Mouse (Mus musculus): Measurements from ENCODE around the gene Lsm4.

Lsm4 gene

DNA sequence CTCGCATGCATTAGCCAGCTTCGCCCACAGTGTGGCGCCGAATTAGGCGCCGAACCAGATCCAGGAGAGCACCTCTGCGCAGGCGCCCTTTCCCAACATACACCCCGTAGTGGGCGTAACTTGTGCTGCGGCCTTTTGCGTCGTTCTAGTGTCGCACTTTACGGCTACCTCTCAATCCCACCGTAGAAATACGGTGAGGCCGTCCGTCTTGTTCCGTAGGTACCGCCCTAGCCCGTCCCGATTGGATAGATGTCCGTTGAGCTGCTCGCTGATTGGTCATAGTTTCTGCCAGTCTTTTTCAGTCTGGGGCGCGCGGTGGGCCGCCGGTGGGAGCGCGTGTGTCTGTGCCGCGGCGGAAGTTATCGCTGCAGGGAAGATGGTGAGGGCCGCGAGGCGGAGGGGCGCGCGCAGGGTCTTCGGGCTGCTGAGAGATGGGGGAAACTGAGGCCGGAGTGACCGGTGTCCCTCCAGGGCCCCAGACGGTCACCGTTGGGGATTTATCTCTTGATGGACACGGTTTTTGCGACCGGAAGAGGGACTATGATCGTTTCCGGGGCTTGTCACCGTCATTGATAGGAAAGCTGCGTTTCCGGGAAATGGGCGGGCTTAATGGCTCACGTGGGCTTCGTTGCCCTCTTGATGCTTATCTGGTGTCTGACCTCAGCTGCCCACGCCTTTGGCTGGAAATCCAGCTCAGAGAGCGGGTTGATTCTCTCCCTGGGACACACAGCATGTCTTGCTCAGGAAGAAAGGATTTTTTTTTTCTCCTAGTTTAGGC is at the start of gene Lsm4:
Gene Lsm4, plus strand, starts transcription at position 170 of the 778 bp plus-strand sequence.
- peak; percentile 96 to 100 for DNase-seq

DNA sequence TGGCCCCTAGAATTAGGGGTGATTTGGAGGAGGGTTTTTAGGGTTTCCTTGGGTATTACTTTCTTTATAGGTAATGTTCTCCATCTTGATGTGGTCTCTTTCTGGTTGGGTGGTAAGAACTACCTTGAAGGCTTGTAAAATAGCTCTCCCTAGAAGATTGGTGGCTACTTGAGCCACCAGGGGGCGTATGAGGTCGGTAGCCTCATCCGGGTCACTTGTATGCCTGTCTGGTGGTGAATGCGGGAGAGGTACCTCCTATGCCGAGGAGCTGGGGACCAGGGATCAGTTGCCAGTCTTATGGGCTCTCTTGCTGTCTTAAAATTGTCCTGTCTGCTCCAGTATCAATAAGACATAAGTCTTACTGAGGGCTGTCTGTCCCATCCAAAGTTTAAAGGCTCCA is 47.9 kb upstream of the Lsm4 start:
- peak; percentile 38 to 42 for DNase-seq

DNA sequence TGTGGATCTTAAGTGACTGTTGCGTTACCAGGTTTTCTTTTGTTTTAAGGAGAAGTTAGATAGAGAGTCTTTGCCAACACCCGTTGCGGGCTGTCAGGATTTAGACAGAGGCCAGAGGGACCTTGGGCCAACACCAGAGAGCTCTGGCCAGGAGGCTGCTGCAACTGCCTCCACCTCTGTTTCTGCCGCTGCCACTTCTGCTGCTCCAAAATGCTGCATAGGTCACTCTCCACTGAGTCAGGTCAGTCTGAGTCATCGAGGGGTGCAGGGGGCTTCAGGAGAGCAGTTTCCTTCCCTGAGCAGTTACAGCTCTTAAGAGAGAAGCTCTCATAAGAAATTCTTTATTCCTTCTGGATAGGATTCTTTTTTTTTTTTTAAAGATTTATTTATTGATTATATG is 46.0 kb upstream of the Lsm4 start:
- DNase-seq, result no peak

DNA sequence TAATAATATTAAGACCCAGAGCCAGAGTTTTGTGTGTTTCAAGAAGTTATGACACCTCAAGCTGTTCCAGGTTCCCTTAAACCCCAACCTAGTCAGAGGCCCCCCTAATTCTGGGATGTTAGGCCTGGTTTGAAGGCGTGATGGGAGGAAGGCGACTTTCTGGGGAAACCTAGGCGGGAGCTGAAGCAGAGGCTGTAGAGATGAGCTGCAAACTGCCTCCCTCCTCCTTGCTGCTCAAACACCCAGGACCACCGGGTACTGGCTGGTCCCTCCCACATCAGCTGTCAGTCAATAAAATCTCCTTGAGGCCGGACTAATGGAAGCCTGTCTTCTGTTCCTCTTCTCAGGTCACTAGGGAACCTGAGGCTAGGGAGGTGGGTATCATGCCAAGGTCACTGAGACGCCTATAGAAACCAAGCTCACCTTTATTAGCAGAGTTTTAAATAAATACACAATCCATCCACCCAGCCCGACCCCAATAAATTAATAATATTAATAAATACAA is 44.0 kb upstream of the Lsm4 start:
- DNase-seq, result peak in 1 of 2 experiments; percentile 23

DNA sequence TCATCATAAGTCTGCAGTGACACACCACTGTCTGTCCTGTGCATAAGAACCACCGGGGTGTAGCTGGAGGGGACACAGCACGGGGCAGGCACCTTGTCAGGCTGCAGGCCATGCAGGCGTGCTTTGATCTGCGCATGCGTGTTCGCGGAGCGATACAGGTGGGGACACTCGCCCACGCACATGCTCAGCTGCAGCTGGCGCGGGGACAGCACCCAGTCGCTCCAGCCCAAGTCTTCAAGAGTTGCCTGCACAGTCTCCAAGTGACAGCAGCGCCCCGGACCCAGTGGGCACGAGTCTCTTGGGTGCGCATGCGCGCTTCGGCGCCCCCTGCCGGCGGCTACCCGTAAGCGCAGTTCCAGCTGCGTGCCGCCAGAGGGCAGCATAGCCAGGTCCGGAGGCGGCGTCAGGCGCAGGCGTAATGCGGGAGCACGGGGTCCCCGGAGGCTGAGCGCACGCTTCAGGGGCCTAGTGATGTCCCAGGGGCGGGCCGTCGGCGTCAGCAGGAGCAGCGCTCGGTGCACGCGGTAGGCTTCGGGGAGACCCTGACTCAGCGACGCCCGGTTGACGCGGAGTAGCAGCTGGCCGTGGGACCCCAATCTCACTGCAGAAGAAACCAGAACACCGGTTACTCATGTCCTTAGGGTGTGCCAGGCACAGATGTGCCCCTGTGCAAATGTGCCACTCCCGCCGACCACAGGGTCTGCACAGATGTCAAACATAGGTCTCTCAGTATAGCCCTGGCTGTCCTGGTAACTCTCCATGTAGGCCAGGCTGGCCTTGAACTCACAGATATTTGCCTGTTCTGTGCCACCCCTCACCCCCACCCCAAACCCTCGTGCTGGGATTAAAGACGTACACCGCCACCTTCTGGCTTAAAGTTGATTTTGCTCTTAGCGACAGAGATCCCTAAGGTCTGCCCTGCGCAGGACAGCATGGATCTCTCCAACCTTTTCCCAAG is 43.2 kb upstream of the Lsm4 start:
- peak; percentile 86 to 93 for DNase-seq

DNA sequence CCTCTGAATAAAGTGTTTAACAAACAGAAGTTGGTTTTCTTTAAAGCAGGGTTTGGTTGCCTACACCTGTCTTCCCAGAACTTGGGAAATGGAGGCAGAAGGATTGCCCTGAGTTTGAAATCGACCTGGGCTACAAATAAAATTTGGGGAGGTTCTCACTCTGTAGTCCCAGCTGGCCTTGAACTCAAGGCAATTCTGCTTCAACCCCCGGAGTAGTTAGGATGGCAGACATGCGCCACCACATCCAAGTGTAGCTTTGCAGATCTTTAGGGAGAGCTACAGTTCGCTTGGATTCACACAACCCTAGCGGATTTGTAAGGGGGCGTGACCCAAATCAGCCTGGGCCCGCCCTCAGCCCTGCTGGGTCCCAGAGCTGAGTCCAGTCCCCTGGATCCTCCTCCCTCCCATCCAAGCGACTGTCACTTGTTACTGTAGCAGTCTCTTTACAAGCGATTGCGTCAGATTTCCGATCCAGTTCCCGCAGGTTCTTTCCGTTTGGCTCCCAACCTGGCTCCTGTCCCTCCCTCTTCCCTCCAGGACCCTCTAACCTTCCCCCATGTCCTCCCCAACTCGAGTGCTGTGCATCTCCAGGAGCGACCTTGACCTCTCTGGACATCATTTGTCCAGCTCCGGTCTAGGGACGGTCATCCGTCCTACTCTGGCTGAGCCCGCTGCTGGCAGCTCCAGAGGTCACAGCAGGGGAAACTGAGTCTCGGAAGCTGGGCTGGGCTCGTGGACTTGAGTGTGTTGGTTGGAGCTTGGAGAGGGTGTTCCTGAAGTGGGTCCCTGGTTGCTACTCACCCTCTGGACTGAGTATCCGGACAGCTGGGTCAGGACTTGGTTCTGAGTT is 42.3 kb upstream of the Lsm4 start:
- DNase-seq, result no peak

DNA sequence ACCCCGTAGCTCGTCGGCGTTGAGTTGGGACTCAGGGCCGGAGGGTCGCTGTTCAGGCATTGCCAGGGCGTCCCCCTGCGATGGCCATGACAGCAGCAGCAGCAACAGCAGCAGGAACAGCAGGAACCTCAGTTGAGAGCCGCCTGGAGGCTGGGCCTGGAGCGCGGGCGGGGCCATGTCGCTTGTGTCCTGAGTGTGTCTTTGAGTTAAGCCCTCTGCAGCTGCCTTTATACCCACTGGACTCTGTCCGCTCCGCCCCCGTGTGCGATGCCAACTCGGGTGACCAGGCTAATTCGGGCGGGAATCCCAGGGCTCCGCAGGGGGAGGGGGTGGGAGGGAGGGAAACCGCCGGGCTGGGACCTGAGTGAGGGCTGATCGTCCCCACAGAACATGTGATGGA is 41.6 kb upstream of the Lsm4 start:
- no peak for DNase-seq

DNA sequence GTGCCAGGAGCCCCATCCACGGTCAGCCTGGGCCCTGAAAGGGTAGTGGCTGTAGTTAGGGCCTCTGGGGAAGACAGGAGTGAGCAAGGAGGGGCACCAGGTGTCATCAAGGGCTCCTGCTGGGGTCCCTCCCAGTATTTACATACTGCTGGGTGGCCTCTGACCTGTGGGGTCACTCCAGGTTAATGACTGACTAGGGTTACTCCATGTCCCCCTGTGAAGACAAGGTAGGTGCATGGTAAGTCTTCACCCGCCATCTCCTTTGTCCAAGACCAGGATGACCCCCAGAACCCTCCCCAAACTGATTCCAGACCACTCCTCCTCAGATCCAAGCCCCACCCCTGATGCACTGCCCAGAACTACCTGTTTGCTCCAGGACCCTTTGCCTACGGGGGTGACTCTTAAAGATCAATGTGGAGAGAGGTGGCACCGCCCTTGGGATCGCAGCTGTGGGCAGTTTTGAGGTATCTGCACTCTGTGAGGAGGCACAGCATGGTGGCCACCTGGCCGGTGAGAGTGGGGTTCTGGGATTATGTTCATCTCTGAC is 40.6 kb upstream of the Lsm4 start, which contains the start of gene Gdf15:
Gene Gdf15, minus strand, starts transcription at position 111 of the 547 bp plus-strand sequence.
- no peak for DNase-seq

DNA sequence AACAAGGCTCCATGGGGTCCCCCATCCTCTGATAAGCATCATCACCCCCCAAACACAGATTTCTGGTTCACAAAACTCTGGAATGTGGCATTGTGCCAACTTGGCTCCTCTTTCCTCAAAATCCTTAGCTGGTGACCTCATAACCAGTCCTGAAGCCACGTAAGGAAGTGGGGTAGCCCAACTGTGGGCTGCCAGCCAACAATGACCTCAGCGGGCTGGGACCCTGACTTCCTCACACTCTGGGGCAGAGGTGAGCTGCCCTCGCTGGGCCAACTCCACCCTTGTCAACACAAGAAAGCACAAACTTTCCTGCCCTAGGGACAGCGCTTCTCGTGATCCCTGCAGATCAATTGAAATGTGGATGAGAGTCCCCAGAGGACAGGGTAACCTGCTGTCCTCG is 39.0 kb upstream of the Lsm4 start:
- no peak for DNase-seq

DNA sequence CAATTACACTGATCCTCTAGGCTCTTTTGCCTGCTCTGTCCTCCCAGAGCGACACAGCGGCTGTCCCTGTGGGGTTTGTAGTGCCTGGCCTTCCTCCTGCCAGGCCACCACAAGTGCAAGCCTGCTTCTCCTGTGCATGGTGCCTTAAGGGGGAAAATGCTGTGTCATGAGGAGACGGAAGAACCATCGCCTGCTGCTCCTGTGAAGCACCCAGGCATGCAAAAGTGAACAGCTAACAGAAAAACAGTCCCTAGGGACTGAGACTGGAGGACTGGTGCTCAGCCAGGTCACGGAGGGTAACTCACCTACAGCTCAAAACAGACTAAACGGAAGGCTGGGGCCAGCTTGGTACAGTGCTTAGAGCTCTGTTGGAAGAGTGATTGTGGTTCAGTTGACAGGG is 37.5 kb upstream of the Lsm4 start:
- no peak for DNase-seq

DNA sequence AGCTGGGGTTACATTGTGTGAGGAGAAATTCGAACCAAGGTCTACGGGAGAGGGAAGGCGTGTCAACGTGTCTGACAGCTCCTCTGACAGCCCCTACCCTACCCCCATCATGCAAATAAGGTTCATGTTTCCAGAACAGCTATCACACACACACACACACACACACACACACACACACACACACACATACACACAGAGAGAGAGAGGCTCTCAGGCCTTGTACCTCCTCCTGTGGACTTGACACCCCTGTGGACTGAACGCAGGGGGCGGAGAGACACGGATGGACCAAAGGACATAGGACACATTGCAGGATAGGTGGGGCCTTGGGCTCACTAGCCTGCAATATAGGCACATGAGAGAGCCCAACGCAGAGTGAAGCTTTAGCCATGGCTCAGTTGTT is 36.2 kb upstream of the Lsm4 start:
- no peak for DNase-seq

DNA sequence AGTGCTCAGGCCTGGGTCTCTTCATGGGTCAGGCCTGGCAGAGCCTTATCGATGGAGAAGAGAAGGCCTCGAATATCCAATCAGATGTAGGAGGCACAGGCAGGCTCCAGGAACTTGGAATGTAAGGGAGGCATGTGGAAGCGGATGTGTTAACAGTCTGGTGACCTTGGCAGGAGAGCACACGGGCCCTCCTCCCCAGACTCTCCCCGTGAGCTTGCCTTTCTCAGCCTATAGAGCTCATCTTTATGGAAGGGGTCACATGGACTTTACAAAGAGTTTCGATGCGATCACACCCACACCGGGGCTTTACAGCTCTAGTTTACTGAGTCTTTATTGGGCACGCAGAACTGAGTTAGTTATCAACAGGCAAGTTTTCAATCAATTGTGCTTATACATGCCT is 34.3 kb upstream of the Lsm4 start:
- DNase-seq, result no peak

DNA sequence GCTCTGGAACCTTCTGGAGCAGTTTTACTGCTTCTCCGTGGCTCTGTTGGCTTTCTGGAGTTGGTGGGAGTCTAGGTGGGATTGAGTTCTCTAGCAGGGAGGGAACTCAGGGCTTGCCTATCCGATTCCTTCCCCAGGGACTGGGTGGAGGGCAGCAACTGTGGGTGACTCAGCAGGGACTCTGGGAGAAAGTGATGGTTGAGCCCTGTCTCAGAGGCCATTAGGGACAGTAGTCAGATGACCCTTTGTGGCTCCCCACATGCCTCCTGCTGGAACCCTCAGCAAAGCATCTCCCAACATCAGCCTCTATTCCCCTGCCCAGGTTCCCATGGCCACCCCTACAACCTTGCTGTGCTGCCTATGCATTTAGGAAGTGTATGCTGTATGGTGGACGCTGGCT is 30.0 kb upstream of the Lsm4 start:
- DNase-seq, result no peak

DNA sequence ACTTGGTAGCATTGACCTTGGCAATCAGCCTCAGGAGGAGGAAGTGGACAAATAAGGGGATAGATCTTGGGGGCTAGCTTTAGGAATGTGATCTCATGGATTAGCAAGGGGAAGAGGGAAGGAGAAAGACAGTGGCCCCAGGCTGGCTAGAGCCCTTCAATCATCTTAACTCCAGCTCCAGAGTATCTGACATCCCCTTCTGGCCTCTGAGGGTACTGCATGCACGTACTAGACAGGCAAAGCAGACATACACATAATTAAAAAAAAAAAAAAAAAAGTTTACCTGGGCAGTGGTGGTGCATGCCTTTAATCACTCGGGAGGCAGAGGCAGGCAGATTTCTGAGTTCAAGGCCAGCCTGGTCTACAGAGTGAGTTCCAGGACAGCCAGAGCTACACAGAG is 29.0 kb upstream of the Lsm4 start:
- DNase-seq, result no peak

DNA sequence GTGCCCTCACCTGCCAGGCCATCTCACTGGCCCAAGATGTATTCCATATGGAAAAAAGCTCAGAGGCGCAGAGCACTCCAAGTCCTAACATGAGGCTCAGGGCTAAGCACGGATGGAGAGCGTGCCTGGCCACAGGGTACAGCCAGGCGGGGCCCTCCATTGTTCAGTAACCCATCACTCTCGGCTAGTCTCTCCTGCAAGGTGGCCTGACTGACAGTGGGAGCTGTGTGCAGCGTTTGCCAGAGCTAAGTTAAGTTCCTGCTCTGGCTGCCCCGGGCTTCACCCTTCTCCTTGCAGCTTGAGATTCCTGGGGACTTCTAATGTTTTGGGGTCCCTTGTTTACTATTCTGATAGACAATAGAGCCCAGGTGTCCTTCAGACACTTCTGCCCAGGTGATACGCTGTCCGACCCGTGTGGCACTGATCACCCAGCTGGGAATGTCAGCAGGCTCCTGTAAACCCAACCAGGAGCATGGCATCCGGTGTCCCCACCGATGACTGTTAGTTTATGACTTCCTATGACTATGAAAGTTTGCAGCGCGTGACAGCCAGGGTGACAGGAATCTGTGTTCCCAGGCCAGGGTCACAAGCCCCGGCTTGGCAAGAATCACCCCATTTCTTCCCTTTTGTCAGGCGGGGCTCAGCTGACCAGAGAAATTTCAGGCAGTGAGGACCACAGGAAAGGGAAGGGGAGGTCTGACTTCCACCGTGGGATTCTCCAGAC is 27.4 kb upstream of the Lsm4 start:
- DNase-seq, result no peak

DNA sequence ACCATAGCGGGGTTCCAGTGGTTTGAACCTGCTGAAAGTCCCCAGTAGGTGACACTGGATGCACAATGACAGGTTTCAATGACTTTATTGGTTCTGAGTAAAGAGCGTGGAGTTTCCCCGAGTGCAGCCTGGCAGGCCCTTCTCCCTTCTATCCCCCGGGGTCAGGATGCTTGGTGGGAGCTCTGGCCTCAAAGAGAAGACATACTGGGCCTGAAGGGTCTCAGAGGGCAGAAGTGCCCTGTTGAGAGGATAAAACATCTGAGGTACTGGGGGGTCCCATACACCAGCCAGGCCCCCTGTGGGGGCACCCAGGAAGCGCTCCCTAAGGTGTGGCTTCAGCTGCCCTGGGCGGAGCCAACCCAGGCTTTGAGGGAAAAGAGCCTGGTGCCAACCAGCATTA is 26.7 kb upstream of the Lsm4 start:
- no peak for DNase-seq

DNA sequence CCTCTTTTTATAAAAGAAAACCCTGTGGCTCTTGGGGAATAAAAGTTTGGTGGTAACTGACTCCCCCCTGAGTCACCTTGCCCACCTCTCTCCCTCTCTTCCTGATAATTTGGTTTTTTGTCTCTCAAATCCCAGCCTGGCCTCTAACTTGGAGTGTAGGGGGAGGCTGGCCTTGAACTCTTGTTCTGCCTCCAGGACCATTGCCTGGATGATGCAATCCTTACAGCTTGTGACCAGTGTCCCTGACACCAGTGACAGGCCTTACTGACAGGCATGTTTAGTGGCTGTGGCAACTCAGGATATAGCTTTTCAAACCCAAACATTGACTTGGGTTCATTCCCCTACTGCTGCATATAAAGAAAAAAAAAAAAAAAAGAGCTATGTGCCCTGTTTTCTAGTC is 26.3 kb upstream of the Lsm4 start:
- no peak for DNase-seq

DNA sequence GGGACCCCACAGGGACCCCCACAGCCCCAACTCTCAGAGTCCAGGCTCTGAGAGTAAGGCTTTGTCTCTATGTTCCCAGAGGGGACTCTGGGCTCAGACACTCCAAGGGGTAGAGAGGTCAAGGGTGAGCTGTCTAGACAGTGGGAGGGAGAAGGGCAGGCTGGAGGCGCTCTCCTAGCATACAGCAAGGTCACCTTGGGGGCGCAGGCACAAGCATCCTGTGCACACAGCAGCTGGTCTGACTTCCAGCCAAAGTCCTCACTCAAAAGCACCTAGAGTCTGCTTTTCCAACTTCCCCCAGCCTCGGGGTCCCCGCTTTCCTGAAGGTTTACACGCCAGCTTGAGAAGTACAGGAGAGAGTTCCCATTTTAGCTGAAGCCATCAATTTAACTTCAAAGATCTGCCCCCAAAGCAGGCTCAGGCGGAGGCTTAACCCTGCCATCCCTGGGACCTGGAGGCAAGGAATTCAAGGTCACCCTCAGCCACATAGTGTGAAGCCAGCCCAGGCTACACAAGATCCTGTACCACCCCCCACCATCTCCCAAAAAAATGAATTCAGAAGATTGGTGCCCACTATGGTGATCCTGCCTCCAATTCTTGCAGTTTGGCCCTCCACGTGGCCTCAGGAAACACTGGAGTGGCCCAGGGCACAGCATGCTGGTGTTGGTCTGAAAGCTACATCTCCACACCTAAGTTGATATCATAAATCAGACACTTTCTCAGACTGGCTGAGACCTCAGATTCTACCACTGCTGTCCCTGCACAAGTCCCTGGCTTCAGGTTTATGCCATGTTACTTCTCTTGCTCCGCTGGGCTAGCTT is 25.5 kb upstream of the Lsm4 start:
- DNase-seq, result no peak

DNA sequence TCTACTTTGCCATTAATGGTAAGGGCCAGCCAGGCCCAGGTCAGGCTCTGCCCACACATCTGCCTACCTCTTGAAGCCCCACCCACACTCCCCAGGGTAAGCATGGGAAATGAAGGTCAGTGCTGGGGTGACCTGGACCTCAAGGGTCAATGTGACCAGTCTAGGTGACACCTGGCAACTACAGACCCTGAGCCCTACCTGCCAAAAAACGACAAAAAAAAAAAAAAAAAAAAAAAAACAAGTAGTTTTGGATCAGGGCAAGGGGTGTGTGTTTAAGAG is 24.9 kb upstream of the Lsm4 start:
- no peak for DNase-seq

DNA sequence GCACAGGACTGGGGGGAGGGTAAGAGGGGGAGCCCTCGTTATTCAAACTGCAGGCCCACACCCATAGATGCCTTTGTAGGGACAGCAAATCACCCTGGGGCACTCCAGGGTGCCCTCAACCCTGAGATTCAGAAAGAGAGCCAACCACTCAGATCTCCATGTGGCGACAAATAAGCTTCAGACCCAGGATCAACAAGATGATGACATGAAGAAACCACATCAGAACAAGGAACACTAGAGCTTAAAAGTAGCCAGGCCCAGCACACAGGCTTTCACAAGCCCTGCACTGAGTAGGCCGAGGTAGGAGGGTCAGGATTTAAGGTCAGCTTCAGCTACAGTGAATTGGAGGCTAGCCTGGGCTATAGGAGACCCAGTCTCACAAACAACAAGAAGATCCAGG is 24.1 kb upstream of the Lsm4 start:
- DNase-seq, result no peak

DNA sequence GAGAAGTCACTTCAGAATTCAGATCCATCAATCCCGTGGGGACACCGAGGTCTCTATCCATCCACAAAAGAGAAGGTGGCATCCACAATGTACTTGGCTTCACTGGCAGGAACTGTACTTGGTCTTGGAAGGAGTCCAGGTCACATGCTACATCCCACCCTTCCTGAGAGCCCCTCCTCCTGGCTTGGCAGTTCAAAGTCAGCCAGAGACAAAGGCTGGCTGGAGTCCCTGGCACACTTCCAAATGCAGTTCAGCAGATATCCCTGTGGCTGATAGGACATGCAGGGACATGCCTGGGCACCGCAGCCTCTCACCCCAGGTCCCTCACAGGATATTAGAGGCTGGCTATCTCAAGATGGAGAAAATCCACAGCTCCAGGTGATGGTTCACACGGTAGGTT is 23.7 kb upstream of the Lsm4 start:
- peak; percentile 57 to 63 for DNase-seq
